Mouse (Mus musculus) olfactory bulb, adult 2 months (tissue): Measurements from ENCODE around the gene Macrod1. TPM values are rescaled to one million over a fixed set of nuclear protein-coding genes. Genes with fewer than 3 reads are reported as not detected.

Experiments
- H3K27ac ChIP-seq: fragments of 200-500 bp; 2 replicates; pipeline ENCODE4 v1.5.1; 2012; ENCODE audit warnings: low read depth, low read length; ENCODE audit not compliant: insufficient read depth
- H3K4me1 ChIP-seq: fragments of 200-500 bp; 2 replicates; pipeline ENCODE4 v1.6.1; 2012; ENCODE audit warnings: low read length; ENCODE audit not compliant: control insufficient read depth, insufficient read depth
- H3K4me3 ChIP-seq: fragments of 200-500 bp; 2 replicates; pipeline ENCODE4 v1.5.1; 2012; ENCODE audit warnings: mild to moderate bottlenecking, low read depth, low read length, moderate library complexity; ENCODE audit not compliant: insufficient read depth
- CTCF ChIP-seq: fragments of 200-500 bp; IDR thresholded peaks from 2 replicates; pipeline ENCODE4 v1.5.1; 2012; ENCODE audit warnings: low read depth, mild to moderate bottlenecking, low read length, moderate library complexity; ENCODE audit not compliant: insufficient read depth
- POLR2A ChIP-seq: fragments of 200-500 bp; IDR thresholded peaks from 2 replicates; pipeline ENCODE4 v1.6.1; 2012; ENCODE audit warnings: mild to moderate bottlenecking, low read depth, low read length, moderate library complexity; ENCODE audit not compliant: insufficient read depth
- WGBS: fragments of 180-500 bp; shearing (Covaris S2); methylation state at CpG from one replicate; pipeline ENCODE4 v1.1.7; 2018; 5-methylcytosine and 5-hydroxymethylcytosine counted together
- polyA plus RNA-seq: library from polyadenylated mRNA; stranded (reverse); fragments of >200 nt; gene quantifications from 2 replicates; pipeline ENCODE4 v1.2.4, GENCODE M21; 2012; ENCODE audit warnings: low replicate concordance; ENCODE audit not compliant: missing spikeins, insufficient read depth, insufficient read length

Gene Macrod1
- polyA plus RNA-seq, 1 experiment = not detected

DNA sequence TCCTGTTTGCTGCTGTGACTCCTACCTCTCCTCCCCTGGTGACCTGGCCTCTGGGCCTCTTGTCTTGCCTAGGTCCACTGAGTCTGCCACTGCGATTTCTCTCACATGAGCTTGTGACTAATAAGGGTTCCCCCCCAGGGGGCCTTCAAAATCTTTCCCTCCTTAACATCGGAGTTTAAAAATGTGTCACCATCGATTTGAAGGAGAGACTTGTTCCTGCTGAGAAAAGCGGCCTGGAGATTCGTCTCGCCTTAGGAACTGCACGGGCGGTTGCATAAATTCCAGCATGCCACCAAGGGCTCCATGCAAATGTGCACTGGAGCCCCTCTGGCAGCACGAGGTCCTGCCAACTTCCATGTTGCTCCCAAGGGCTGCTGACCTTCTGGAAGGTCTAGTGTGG, 21.1 kb downstream of the Macrod1 start:
- Histone ChIP-seq H3K27ac (no peak overlapping the region), H3K4me1 (peaks cover 19% of the 10 kb centered on the region), H3K4me3 (no peak overlapping the region)
- 65% methylated on average over 9 of the region's 9 CpGs for WGBS
- TF ChIP-seq CTCF = no peak
- TF ChIP-seq POLR2A = no peak

- H3K27ac ChIP-seq = no peak overlapping the region
- 94% methylated on average over 7 of the region's 7 CpGs for WGBS
- TF ChIP-seq POLR2A = no peak
- TF ChIP-seq CTCF = no peak
- peaks cover 24% of the 10 kb centered on the region for H3K4me1 ChIP-seq
- H3K4me3 ChIP-seq = no peak overlapping the region
These were observed 21.7 kb downstream of the Macrod1 start for GRCm38 (mm10) chr19:7078271-7078670.

GRCm38 (mm10) chr19:7081516-7082266, 25.1 kb downstream of the Macrod1 start:
- whole genome bisulfite sequencing = 79% methylated on average over 7 of the region's 7 CpGs
- Histone ChIP-seq H3K27ac (no peak overlapping the region), H3K4me1 (peaks cover 50% of the 10 kb centered on the region), H3K4me3 (no peak overlapping the region)
- TF ChIP-seq POLR2A = no peak
- TF ChIP-seq CTCF = no peak

GRCm38 (mm10) chr19:7083035-7083794, 26.6 kb downstream of the Macrod1 start:
- no peak overlapping the region for H3K4me3 ChIP-seq
- H3K4me1 ChIP-seq = peaks cover 58% of the 10 kb centered on the region
- WGBS = 28% methylated on average over 14 of the region's 14 CpGs
- TF ChIP-seq CTCF (no peak), POLR2A (no peak)
- no peak overlapping the region for H3K27ac ChIP-seq

- Histone ChIP-seq H3K4me3 (no peak overlapping the region), H3K4me1 (peaks cover 62% of the 10 kb centered on the region), H3K27ac (no peak overlapping the region)
- WGBS = 51% methylated on average over 15 of the region's 15 CpGs
- no peak for TF ChIP-seq POLR2A
- no peak for TF ChIP-seq CTCF
These were observed 28.1 kb downstream of the Macrod1 start for GRCm38 (mm10) chr19:7084734-7085133.

GRCm38 (mm10) chr19:7088558-7088957, 31.9 kb downstream of the Macrod1 start:
- 41% methylated on average over 9 of the region's 9 CpGs for WGBS
- Histone ChIP-seq H3K4me1 (peaks cover 77% of the 10 kb centered on the region), H3K27ac (no peak overlapping the region)

GRCm38 (mm10) chr19:7089050-7089449, 32.4 kb downstream of the Macrod1 start:
- TF ChIP-seq CTCF (no peak), POLR2A (no peak)
- Histone ChIP-seq H3K27ac (no peak overlapping the region), H3K4me1 (peaks cover 72% of the 10 kb centered on the region), H3K4me3 (no peak overlapping the region)
- 57% methylated on average over 5 of the region's 5 CpGs for WGBS

More at GRCm38 (mm10) chr19:7088558-7088957, 31.9 kb downstream of the Macrod1 start:
- no peak for TF ChIP-seq CTCF
- TF ChIP-seq POLR2A = no peak
- H3K4me3 ChIP-seq = no peak overlapping the region

DNA sequence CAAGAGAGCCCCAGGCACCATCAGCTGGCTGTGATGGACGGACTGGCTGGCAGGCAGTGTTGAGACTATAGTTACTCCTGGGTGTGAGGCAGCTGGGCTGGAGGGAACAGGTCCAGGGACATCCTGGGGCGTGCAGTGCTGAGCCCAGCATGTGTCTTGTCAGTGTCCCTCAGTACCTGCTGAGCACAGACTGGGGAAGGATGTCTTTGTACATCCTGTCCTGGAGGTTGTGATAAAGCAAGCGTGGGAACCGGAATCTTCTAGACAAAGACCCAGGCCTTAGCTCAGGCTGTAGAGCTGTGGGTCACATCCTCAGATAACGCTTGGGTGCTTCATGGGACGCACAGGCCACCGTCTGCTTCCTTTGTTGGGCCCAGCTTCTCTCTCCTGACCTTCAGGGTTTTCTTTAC, 33.2 kb downstream of the Macrod1 start:
- Histone ChIP-seq H3K27ac (peak overlapping the region; percentile 46; the same call in 1 of the 2 replicates), H3K4me3 (no peak overlapping the region), H3K4me1 (peaks cover 64% of the 10 kb centered on the region)
- no peak for TF ChIP-seq CTCF
- no peak for TF ChIP-seq POLR2A
- WGBS = 78% methylated on average over 7 of the region's 7 CpGs
